Mouse (Mus musculus): ENCODE results near the gene Scyl1. TPM values are rescaled to one million over a fixed set of nuclear protein-coding genes. Genes with fewer than 3 reads are reported as not detected.
A peak's percentile ranks its signal among the peaks of the same experiment; 100 is the strongest.

Gene Scyl1
- polyA plus RNA-seq, 1 experiment from 2014 or later = 62.1 TPM

DNA sequence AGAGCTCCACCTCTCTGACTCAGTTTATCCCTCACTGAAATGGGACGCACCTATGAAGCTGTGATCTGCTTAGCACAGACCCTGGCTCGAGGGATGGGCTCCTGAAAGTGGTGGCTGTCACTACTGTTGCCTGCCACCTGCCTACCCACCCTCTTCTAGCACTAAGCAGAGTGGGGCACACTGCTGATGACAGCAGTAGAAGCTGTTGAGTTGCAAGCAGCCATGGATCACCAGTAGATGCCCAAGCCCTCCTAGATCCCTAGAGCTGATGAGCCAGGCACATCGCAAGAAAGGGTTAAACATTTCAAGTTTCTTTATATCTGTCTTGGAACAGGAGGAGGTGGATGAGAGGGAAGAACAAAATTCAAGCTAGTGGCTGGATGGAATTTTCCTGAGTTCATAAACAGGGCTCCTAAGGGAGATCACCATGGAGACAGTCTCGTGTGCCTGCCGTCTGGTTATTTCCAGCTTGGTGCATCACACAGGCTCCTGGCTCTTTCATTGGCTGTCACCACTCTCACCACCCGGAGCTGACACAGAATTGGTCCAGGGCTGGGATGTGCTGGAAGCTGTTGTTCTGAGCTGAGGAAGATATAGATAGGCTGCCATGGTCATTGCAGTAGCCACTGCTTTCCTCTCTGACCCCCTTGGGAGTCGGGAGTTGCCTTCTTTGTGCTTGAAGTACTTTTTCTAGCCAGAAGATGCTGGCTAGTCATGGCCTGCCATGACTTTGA, 40.7 kb upstream of the Scyl1 start:
- 30% methylated on average over 7 of the region's 7 CpGs for WGBS
- H3K9ac ChIP-seq (ENCODE audit: low read length) = peak overlapping the region; percentile 60
- no peaks in the 10 kb centered on the region for H3K9me3 ChIP-seq (replicated peaks; ENCODE audit: control insufficient read depth, low read length)
- no peak overlapping the region for H3K4me3 ChIP-seq (ENCODE audit: low read length)
- H3K4me1 ChIP-seq (ENCODE audit: control insufficient read depth, insufficient read depth, low read length) = peaks cover 46% of the 10 kb centered on the region
- no peaks in the 10 kb centered on the region for H3K36me3 ChIP-seq (ENCODE audit: control insufficient read depth, insufficient read depth)
- H3K27ac ChIP-seq (ENCODE audit: low read length) = peak overlapping the region; percentile 99
- H3K27me3 ChIP-seq (ENCODE audit: control insufficient read depth, insufficient read depth, low read length) = no peaks in the 10 kb centered on the region
- H3K4me2 ChIP-seq (ENCODE audit: low read depth, low read length) = peak overlapping the region; percentile 46
- peak; percentile 87 for ATAC-seq (replicated peaks; ENCODE audit: extremely low read depth, insufficient read depth, low FRiP score)

DNA sequence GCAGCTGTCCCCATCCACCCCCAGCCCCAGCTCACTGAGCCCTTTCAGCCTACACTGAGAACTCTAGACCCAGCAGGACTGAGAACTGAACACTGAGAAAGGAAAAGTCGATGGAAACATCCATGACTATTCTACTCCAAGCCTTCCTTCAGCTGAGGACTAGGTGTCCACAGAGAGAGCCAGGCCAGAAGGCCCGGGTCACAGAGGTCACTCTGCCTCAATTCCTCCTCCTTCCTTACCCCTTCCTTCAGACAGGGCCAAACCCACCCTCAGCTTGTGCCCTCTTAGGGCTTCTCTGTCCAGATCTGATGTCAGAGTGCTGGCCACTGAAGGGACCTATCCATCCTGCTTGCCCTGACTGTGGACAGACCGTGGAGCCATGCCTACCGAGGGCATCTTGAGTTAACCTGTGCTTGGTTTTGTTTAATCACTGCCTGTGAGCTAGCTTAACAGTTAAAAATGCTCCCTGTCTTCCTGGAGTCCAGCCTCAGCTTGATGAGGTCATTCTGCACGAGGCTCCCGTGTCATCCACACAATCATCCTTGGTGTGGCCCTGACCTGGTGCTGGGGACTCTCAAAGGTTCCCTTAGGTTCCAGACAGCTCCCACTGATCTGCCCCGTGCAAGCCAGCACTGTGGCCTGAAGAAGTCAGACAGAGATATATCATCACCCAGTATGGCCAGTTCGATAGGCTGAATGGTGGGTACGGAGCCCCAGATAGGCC, 39.8 kb upstream of the Scyl1 start:
- Histone ChIP-seq H3K27ac (ENCODE audit: low read length) (peak overlapping the region; percentile 99), H3K4me3 (ENCODE audit: low read length) (no peak overlapping the region; the same call in 1 of the 2 replicates), H3K4me1 (ENCODE audit: control insufficient read depth, insufficient read depth, low read length) (peaks cover 55% of the 10 kb centered on the region), H3K36me3 (ENCODE audit: control insufficient read depth, insufficient read depth) (no peaks in the 10 kb centered on the region), H3K27me3 (ENCODE audit: control insufficient read depth, insufficient read depth, low read length) (no peaks in the 10 kb centered on the region), H3K9ac (ENCODE audit: low read length) (peak overlapping the region; percentile 68), H3K4me2 (ENCODE audit: low read depth, low read length) (peak overlapping the region; percentile 55), H3K9me3 (replicated peaks; ENCODE audit: control insufficient read depth, low read length) (no peaks in the 10 kb centered on the region)
- 52% methylated on average over 9 of the region's 9 CpGs for WGBS
- no peak for ATAC-seq (replicated peaks; ENCODE audit: extremely low read depth, insufficient read depth, low FRiP score)

DNA sequence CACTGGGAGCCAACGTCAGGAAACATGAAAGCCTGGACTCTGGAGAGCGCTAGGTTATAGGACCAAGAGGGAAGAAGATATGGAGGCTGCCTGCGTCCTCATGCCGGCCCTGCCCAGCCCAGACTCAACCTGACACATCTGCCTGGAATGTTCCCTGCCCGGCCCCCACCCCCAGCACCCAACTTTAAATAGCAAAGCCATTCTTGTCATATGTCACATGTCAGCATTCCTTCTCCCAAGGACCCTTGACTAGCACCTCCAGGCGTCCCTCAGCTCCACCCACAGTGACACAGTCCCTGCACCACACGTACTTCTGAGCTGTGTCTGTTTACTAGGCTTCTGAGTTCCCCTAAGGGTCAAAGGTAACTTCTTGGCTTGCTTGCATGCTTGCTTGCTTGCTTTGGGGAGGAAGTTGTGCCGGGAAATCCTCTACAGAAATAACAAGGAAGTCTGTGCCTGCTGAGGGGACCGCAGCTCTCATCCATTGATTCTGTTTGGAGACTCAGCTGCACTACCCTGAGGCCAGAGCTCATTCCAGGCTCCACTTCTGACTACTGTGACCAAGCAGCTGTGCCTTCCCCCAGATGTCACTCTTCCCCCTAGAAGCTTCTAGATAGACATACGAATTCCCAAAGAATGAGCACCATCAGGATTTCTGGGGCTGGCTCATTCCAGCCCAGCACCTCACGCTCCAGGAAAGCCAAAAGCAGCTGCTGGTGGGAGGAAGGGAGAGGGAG, 39.1 kb upstream of the Scyl1 start:
- no peaks in the 10 kb centered on the region for H3K9me3 ChIP-seq (replicated peaks; ENCODE audit: control insufficient read depth, low read length)
- 14% methylated on average over 11 of the region's 11 CpGs for WGBS
- peak; percentile 57 for ATAC-seq (replicated peaks; ENCODE audit: extremely low read depth, insufficient read depth, low FRiP score)
- peaks cover 61% of the 10 kb centered on the region for H3K4me1 ChIP-seq (ENCODE audit: control insufficient read depth, insufficient read depth, low read length)
- no peaks in the 10 kb centered on the region for H3K27me3 ChIP-seq (ENCODE audit: control insufficient read depth, insufficient read depth, low read length)
- H3K36me3 ChIP-seq (ENCODE audit: control insufficient read depth, insufficient read depth) = no peaks in the 10 kb centered on the region
- peak overlapping the region; percentile 68 for H3K9ac ChIP-seq (ENCODE audit: low read length)
- peak overlapping the region; percentile 55 for H3K4me2 ChIP-seq (ENCODE audit: low read depth, low read length)
- H3K4me3 ChIP-seq (ENCODE audit: low read length) = peak overlapping the region; percentile 4
- H3K27ac ChIP-seq (ENCODE audit: low read length) = peak overlapping the region; percentile 99

DNA sequence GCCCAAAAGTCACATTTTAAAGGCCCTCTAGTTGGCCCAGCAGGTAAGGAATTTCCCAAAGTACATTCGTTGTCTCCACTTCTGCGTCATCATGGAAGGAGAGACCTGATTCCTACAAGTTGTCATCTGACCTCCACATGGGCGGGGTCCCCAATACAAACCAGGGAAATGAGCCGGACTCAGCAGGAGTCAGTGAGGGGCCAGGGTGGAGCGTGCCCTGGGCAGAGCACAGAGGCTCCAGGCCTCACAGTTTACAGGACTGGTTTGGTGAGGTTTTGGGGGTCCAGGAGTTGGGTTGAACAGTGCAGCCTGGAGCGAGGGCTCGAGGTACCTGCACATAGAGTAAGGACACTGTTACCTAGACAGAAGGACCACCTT, 38.5 kb upstream of the Scyl1 start:
- Histone ChIP-seq H3K4me3 (ENCODE audit: low read length) (peak overlapping the region; percentile 4; the same call in 1 of the 2 replicates), H3K4me1 (ENCODE audit: control insufficient read depth, insufficient read depth, low read length) (peaks cover 66% of the 10 kb centered on the region), H3K27me3 (ENCODE audit: control insufficient read depth, insufficient read depth, low read length) (no peaks in the 10 kb centered on the region), H3K36me3 (ENCODE audit: control insufficient read depth, insufficient read depth) (no peaks in the 10 kb centered on the region), H3K27ac (ENCODE audit: low read length) (peak overlapping the region; percentile 99), H3K9ac (ENCODE audit: low read length) (peak overlapping the region; percentile 68), H3K9me3 (replicated peaks; ENCODE audit: control insufficient read depth, low read length) (no peaks in the 10 kb centered on the region), H3K4me2 (ENCODE audit: low read depth, low read length) (peak overlapping the region; percentile 55)
- 0 out of 2 replicates have a peak, but pooled peaks have one; percentile 3 for ATAC-seq (replicated peaks; ENCODE audit: extremely low read depth, insufficient read depth, low FRiP score)
- 37% methylated on average over 7 of the region's 7 CpGs for WGBS

DNA sequence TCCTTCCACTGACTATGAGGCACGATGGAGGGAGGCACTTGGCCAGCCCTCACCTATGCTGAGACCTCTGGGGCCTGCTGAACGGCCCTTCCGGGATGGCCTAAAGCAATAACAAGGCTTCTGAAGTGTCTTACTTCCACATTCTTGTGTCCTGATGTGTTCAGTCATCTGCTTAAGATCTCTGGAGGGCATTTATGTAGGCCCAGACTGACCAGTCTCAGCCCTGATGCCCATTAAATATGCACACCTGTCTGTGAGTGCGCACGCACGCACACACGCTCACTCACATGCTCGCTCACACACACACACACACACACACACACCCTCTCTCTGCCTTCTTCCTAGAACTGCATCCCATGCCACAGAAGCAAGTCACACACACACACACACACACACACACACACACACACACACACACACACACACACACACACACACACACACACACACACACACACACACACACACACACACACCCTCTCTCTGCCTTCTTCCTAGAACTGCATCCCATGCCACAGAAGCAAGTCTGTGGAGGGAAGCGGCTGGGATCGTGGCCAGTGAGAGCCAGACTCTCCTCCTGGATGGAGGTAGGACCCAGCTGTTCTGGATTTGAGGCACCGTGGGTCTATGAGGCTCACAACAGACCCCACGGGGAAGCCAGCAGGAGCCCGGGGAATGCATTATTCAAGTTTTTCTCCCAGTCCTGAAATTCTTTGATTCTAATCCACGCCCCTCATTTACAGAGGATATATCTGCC, 37.9 kb upstream of the Scyl1 start:
- Histone ChIP-seq H3K36me3 (ENCODE audit: control insufficient read depth, insufficient read depth) (no peaks in the 10 kb centered on the region), H3K4me1 (ENCODE audit: control insufficient read depth, insufficient read depth, low read length) (peaks cover 69% of the 10 kb centered on the region), H3K9ac (ENCODE audit: low read length) (peak overlapping the region; percentile 68), H3K4me2 (ENCODE audit: low read depth, low read length) (peak overlapping the region; percentile 55; the same call in 1 of the 2 replicates), H3K27ac (ENCODE audit: low read length) (peak overlapping the region; percentile 99), H3K9me3 (replicated peaks; ENCODE audit: control insufficient read depth, low read length) (no peaks in the 10 kb centered on the region), H3K27me3 (ENCODE audit: control insufficient read depth, insufficient read depth, low read length) (no peaks in the 10 kb centered on the region), H3K4me3 (ENCODE audit: low read length) (no peak overlapping the region)
- 55% methylated on average over 14 of the region's 14 CpGs for WGBS
- no peak for ATAC-seq (replicated peaks; ENCODE audit: extremely low read depth, insufficient read depth, low FRiP score)

DNA sequence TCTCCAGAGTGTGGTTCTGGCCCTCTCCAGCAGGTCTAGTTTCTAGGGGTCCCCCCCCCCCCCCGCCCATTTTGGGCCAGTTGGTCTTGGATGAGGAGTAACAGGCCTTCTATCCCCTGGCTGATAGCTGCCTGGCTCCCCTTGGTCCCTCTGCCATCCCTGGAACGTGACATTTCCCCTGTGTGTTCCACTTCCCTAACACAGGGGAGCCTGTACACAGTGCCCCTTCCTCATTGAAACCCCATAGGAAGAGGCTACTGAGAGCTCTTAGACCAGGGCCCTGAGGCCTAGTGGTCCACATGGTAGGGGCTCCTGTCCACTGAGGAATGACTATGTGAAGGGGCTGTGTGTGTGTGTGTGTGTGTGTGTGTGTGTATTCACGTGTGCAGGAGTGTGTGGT, 36.5 kb upstream of the Scyl1 start:
- no peaks in the 10 kb centered on the region for H3K36me3 ChIP-seq (ENCODE audit: control insufficient read depth, insufficient read depth)
- H3K9me3 ChIP-seq (replicated peaks; ENCODE audit: control insufficient read depth, low read length) = no peaks in the 10 kb centered on the region
- ATAC-seq (replicated peaks; ENCODE audit: extremely low read depth, insufficient read depth, low FRiP score) = no peak
- 83% methylated on average over 3 of the region's 3 CpGs for WGBS
- H3K4me3 ChIP-seq (ENCODE audit: low read length) = no peak overlapping the region
- H3K9ac ChIP-seq (ENCODE audit: low read length) = no peak overlapping the region
- peak overlapping the region; percentile 100 for H3K27ac ChIP-seq (ENCODE audit: low read length)
- no peak overlapping the region for H3K4me2 ChIP-seq (ENCODE audit: low read depth, low read length)
- H3K4me1 ChIP-seq (ENCODE audit: control insufficient read depth, insufficient read depth, low read length) = peaks cover 71% of the 10 kb centered on the region
- no peaks in the 10 kb centered on the region for H3K27me3 ChIP-seq (ENCODE audit: control insufficient read depth, insufficient read depth, low read length)

DNA sequence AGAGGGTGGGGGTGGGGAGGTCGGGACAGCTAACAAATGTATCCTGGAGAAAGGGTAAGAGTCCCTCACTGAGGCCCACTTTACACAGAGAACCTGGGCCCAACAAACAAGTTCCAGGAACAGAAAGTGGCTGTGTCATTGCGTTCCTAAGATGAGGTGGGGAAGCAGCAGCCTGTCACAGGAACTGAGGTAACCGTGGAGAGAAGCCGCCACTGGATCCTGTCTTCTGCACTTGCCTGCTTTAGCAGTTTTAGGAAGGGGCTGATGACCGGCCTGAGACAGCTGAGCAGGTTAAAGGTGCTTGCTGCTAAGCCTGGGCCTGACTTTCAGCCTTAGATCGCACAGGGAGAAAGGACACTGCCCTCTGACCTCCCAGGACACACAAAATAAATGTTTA, 35.6 kb upstream of the Scyl1 start:
- Histone ChIP-seq H3K4me1 (ENCODE audit: control insufficient read depth, insufficient read depth, low read length) (peaks cover 64% of the 10 kb centered on the region), H3K27ac (ENCODE audit: low read length) (peak overlapping the region; percentile 100), H3K4me2 (ENCODE audit: low read depth, low read length) (peak overlapping the region; percentile 33; the same call in 1 of the 2 replicates), H3K9ac (ENCODE audit: low read length) (peak overlapping the region; percentile 14; the same call in 1 of the 2 replicates), H3K4me3 (ENCODE audit: low read length) (no peak overlapping the region), H3K27me3 (ENCODE audit: control insufficient read depth, insufficient read depth, low read length) (no peaks in the 10 kb centered on the region), H3K36me3 (ENCODE audit: control insufficient read depth, insufficient read depth) (no peaks in the 10 kb centered on the region), H3K9me3 (replicated peaks; ENCODE audit: control insufficient read depth, low read length) (no peaks in the 10 kb centered on the region)
- 29% methylated on average over 6 of the region's 6 CpGs for WGBS
- no peak for ATAC-seq (replicated peaks; ENCODE audit: extremely low read depth, insufficient read depth, low FRiP score)

DNA sequence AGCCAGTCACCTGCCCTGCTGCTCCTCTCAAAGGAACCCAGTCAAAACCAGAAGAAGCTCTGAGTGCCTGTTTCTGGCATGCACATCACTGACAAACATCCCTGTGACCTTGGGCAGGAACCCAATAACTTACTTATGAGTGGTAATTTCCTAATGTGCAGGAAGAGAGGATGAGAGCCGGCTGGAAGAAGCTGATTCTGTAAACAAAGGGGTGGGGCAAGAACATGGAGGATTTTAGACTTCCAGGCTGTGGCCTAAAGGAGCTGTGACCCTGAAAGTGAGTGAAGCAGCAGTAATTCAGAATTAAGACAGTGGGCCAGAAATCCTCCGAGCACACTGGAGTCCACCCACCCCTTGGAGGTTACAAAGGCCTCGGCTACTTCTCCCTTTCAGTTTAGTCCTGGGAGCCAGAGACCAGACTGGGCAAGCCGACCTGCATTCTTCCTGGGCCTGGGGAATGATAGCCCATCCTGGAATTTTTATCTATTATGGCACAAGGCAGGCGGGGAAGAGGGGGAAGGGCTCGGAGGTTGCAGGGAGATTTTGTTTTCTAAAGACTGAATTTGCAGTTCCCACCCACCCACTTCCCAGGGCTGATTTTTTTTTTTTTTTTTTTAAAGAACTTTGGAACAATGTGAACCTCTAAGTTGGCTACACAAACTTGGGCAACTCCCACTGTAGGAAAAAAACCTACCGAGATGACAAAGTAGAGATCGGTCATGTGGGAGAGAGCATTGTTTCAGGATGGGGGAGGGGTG, 35.0 kb upstream of the Scyl1 start:
- H3K4me3 ChIP-seq (ENCODE audit: low read length) = no peak overlapping the region
- peak overlapping the region; percentile 33 for H3K4me2 ChIP-seq (ENCODE audit: low read depth, low read length)
- peak overlapping the region; percentile 100 for H3K27ac ChIP-seq (ENCODE audit: low read length)
- 6% methylated on average over 8 of the region's 8 CpGs for WGBS
- H3K9me3 ChIP-seq (replicated peaks; ENCODE audit: control insufficient read depth, low read length) = no peaks in the 10 kb centered on the region
- peak overlapping the region; percentile 59 for H3K9ac ChIP-seq (ENCODE audit: low read length)
- peaks cover 58% of the 10 kb centered on the region for H3K4me1 ChIP-seq (ENCODE audit: control insufficient read depth, insufficient read depth, low read length)
- no peaks in the 10 kb centered on the region for H3K27me3 ChIP-seq (ENCODE audit: control insufficient read depth, insufficient read depth, low read length)
- no peak for ATAC-seq (replicated peaks; ENCODE audit: extremely low read depth, insufficient read depth, low FRiP score)
- no peaks in the 10 kb centered on the region for H3K36me3 ChIP-seq (ENCODE audit: control insufficient read depth, insufficient read depth)
